Mouse (Mus musculus) sigmoid colon, adult 10 weeks (tissue): ENCODE results near the gene Gm9758. TPM values are rescaled to one million over a fixed set of nuclear protein-coding genes. Genes with fewer than 3 reads are reported as not detected.

Experiments used
- polyA plus RNA-seq: library from polyadenylated mRNA; stranded (reverse); fragments of 350-450 nt; fragmentation: Illumina TruSeq; extraction: RNeasy Lipid Tissue Mini Kit (QIAGEN cat#74804); gene quantifications from one replicate; pipeline ENCODE4 v1.2.3, GENCODE M21; 2014; ENCODE audit warnings: low read depth, low replicate concordance

Gene Gm9758
- polyA plus RNA-seq = not detected

GRCm38 (mm10) chr5:14914799-14915198 lies at the start of gene Gm9758:
Gene Gm9758 (minus strand): TSS chr5:14914899.

GRCm38 (mm10) chr5:14938329-14938728 lies 23.6 kb upstream of the Gm9758 start, which contains the start of gene Speer4e:
Gene Speer4e (minus strand): TSS chr5:14938429.

Other genes with a start within 250 kb of the Gm9758 start
- gene Speer4e, start 23.5 kb upstream of the Gm9758 start, polyA plus RNA-seq = not detected
- not detected for gene Gm10354, start 64.0 kb upstream of the Gm9758 start, polyA plus RNA-seq
- not detected for gene Gm17019, start 118.1 kb upstream of the Gm9758 start, polyA plus RNA-seq